Mouse (Mus musculus) myocyte (in vitro differentiated cells): ENCODE measurements around the gene Mgat4a. TPM values are rescaled to one million over a fixed set of nuclear protein-coding genes. Genes with fewer than 3 reads are reported as not detected.

Experiments
- H3K27me3 ChIP-seq: one replicate; pipeline ENCODE4 v1.6.1; 2011; ENCODE audit not compliant: control insufficient read depth, insufficient read depth, insufficient read length
- H3K36me3 ChIP-seq: one replicate; pipeline ENCODE4 v1.6.1; 2011; ENCODE audit not compliant: control insufficient read depth, insufficient read depth
- H3K4me2 ChIP-seq: one replicate; pipeline ENCODE4 v1.6.1; 2011; ENCODE audit warnings: low read depth, control low read depth
- H3K4me3 ChIP-seq: one replicate; pipeline ENCODE4 v1.5.1; 2011; ENCODE audit warnings: mild to moderate bottlenecking, control low read depth, moderate library complexity
- H3K79me2 ChIP-seq: one replicate; pipeline ENCODE4 v1.6.1; 2011; ENCODE audit not compliant: control insufficient read depth, insufficient read depth
- H3ac ChIP-seq: one replicate; pipeline ENCODE4 v1.6.1; 2011; ENCODE audit not compliant: control insufficient read depth, insufficient read length
- CEBPB ChIP-seq: IDR thresholded peaks from 2 replicates; pipeline ENCODE4 v1.6.1; 2011; ENCODE audit warnings: mild to moderate bottlenecking, moderate library complexity; ENCODE audit not compliant: poor library complexity, insufficient read depth, severe bottlenecking
- E2F4 ChIP-seq: IDR thresholded peaks from one replicate; pipeline ENCODE4 v1.6.1; 2011; ENCODE audit warnings: mild to moderate bottlenecking, control low read depth, moderate library complexity; ENCODE audit not compliant: insufficient read depth
- MAX ChIP-seq: IDR thresholded peaks from one replicate; pipeline ENCODE4 v1.6.1; 2011; ENCODE audit warnings: low read depth, mild to moderate bottlenecking, control low read depth
- MYOD1 ChIP-seq, 3 experiments: IDR thresholded peaks; one replicate each; pipeline ENCODE4 v1.6.1; 2011; ENCODE audit warnings: control low read depth in 2 of 3, low read depth in 2 of 3, mild to moderate bottlenecking in 2 of 3, moderate library complexity in 1 of 3; ENCODE audit not compliant: insufficient read length in 2 of 3, control insufficient read depth in 1 of 3
- MYOG ChIP-seq, 3 experiments: IDR thresholded peaks; one replicate each; pipeline ENCODE4 v1.6.1; 2011; ENCODE audit warnings: control low read depth in 2 of 3, low read depth in 2 of 3, mild to moderate bottlenecking in 2 of 3; ENCODE audit not compliant: insufficient read length in 2 of 3, control insufficient read depth in 1 of 3, insufficient read depth in 1 of 3
- POLR2A ChIP-seq: IDR thresholded peaks from one replicate; pipeline ENCODE4 v1.6.1; 2011; ENCODE audit warnings: low read depth, mild to moderate bottlenecking, control low read depth, moderate library complexity; ENCODE audit not compliant: insufficient read length
- POLR2AphosphoS2 ChIP-seq: IDR thresholded peaks from one replicate; pipeline ENCODE4 v1.6.1; 2011; ENCODE audit warnings: low read depth, control low read depth; ENCODE audit not compliant: insufficient read length
- REST ChIP-seq: IDR thresholded peaks from one replicate; pipeline ENCODE4 v1.6.1; 2011; ENCODE audit warnings: mild to moderate bottlenecking, control low read depth, moderate library complexity; ENCODE audit not compliant: insufficient read depth, insufficient read length
- SRF ChIP-seq: IDR thresholded peaks from one replicate; pipeline ENCODE4 v1.6.1; 2011; ENCODE audit warnings: low read depth; ENCODE audit not compliant: control insufficient read depth, insufficient read length
- TCF12 ChIP-seq: IDR thresholded peaks from one replicate; pipeline ENCODE4 v1.6.1; 2011; ENCODE audit warnings: mild to moderate bottlenecking, control low read depth; ENCODE audit not compliant: poor library complexity, insufficient read depth, severe bottlenecking
- TCF3 ChIP-seq: IDR thresholded peaks from one replicate; pipeline ENCODE4 v1.6.1; 2011; ENCODE audit warnings: low read depth, control low read depth; ENCODE audit not compliant: insufficient read length
- USF1 ChIP-seq: IDR thresholded peaks from one replicate; pipeline ENCODE4 v1.6.1; 2011; ENCODE audit warnings: low read depth, mild to moderate bottlenecking, control low read depth, moderate library complexity
- polyA plus RNA-seq: library from polyadenylated mRNA; unstranded; fragments of >200 nt; fragmentation: generic; extraction: Trizol; gene quantifications from one replicate; pipeline ENCODE4 v1.2.1, GENCODE M21; 2012; ENCODE audit warnings: missing spikeins

The Mgat4a gene
- polyA plus RNA-seq, result 0.01 TPM

- TF ChIP-seq TCF3 (no peak), E2F4 (no peak), USF1 (no peak), TCF12 (no peak), MYOG (IDR thresholded peaks at IDR 0.05; ENCODE audit: control insufficient read depth in 1 of 3, insufficient read depth in 1 of 3, insufficient read length in 2 of 3, low read depth in 2 of 3) (no peak), CEBPB (no peak), MAX (no peak), REST (no peak), POLR2A (no peak), MYOD1 (IDR thresholded peaks at IDR 0.05; ENCODE audit: control insufficient read depth in 1 of 3, insufficient read length in 2 of 3, low read depth in 2 of 3) (no peak), SRF (no peak), POLR2AphosphoS2 (no peak)
- Histone ChIP-seq H3ac (no peak within 1 kb of the TSS), H3K27me3 (peaks cover 15% of the 10 kb centered on the region), H3K79me2 (no peaks in the 10 kb centered on the region), H3K4me3 (no peak within 1 kb of the TSS), H3K36me3 (no peaks in the 10 kb centered on the region), H3K4me2 (no peak within 1 kb of the TSS)
These were observed at the start of gene Mgat4a for GRCm38 (mm10) chr1:37540810-37541658. Mgat4a (minus strand) TSS chr1:37541016.

DNA sequence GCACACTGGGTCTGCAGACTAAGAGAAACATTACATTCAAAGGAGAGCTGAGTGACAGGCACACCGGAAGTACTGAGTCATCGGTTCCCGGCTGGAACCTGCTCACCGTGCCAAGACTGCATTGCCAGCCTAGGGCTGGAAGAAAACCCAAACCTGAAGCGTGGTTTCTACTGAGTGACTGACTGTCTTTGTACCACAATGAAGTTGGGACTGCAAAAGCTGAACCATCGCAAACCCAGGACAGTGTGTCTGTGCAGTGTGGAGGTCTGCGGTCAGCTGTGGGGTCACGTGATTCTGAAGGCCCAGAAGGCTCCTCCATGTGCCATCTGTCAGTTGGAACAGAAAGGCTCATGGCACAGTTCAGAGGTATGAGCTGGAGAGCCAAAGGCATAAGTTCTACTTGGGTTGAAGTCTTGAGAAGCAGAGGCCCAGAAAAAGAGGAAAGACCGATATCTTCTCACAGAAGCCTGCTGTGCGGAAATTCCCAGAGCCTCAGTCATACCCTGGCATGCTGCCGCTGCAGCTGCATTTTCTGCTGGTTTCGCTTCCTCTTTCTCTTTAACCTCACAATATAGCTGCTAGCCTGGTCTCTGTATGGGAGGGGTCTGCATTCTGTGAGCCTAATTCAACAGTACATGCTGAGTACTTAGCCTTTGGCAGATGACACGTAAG lies 45.1 kb upstream of the Mgat4a start:
- H3K79me2 ChIP-seq, result no peaks in the 10 kb centered on the region
- H3K4me2 ChIP-seq, result peak overlapping the region; percentile 89
- H3ac ChIP-seq, result no peak overlapping the region
- no peaks in the 10 kb centered on the region for H3K27me3 ChIP-seq
- no peak for TF ChIP-seq CEBPB
- no peak for TF ChIP-seq POLR2AphosphoS2
- no peak for TF ChIP-seq REST
- TF ChIP-seq USF1, result peak; percentile 71
- H3K4me3 ChIP-seq, result no peak overlapping the region
- no peaks in the 10 kb centered on the region for H3K36me3 ChIP-seq

DNA sequence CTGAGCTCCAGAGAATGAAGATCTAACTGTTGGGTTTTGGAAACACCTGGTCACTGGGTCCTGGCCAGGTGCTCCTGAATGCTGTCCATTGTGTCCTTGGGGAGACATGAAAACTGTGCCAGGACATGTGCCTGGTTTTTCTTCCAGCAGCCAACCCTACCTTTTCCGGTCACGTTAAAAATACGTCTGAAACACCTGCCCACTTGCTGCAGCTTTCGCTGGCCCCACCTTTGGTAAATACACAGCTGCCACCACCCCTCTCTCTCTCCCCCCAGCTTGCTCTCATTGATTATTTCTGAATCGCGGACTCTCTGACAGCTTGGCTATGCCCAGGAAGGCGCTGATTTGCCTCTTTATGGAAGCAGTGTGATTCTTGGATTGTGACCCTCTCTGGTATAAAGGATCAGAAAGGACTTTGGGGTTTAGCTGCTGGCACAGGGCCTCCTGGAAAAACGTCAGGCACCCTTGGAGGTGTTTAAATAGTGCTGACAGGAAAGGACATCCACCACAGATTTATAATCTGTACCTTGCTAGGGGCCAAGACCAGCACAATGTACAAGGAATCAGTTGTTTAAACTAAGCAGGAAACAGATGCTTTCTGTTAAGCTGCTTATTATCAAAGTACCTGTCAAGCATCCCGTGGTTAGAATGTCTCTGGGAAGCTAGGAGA lies 43.1 kb upstream of the Mgat4a start:
- no peak for TF ChIP-seq POLR2A
- TF ChIP-seq REST, result no peak
- no peak for TF ChIP-seq TCF12
- no peak for TF ChIP-seq MYOD1 (IDR thresholded peaks at IDR 0.05; ENCODE audit: control insufficient read depth in 1 of 3, insufficient read length in 2 of 3, low read depth in 2 of 3)
- TF ChIP-seq E2F4, result no peak
- TF ChIP-seq SRF, result no peak
- no peak for TF ChIP-seq USF1
- TF ChIP-seq MAX, result no peak
- no peak for TF ChIP-seq TCF3
- no peak for TF ChIP-seq MYOG (IDR thresholded peaks at IDR 0.05; ENCODE audit: control insufficient read depth in 1 of 3, insufficient read depth in 1 of 3, insufficient read length in 2 of 3, low read depth in 2 of 3)
- TF ChIP-seq POLR2AphosphoS2, result no peak
- TF ChIP-seq CEBPB, result no peak
- Histone ChIP-seq H3K36me3 (no peaks in the 10 kb centered on the region), H3K4me3 (no peak overlapping the region), H3K27me3 (no peaks in the 10 kb centered on the region), H3K79me2 (no peaks in the 10 kb centered on the region), H3ac (no peak overlapping the region), H3K4me2 (no peak overlapping the region)

DNA sequence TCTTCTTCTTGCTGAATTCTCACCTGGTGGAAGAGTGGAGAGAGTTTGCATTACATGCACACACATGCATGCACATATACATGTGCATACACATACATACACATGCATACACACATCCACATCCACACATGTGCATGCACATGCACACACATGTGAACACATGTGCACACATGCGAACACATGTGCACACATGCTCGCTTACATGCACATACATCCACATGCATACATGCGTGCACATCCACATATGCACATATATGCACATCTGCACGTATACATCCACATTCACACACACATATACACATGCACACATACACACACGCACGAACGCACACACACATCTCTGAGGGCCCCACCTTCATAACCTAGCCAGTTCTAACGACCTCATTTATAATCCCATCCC lies 42.4 kb upstream of the Mgat4a start:
- TF ChIP-seq MYOG (IDR thresholded peaks at IDR 0.05; ENCODE audit: control insufficient read depth in 1 of 3, insufficient read depth in 1 of 3, insufficient read length in 2 of 3, low read depth in 2 of 3) (no peak), REST (no peak)
- no peak overlapping the region for H3ac ChIP-seq
- H3K4me2 ChIP-seq, result no peak overlapping the region

More for the DNA sequence above, 42.4 kb upstream of the Mgat4a start:
- no peaks in the 10 kb centered on the region for H3K27me3 ChIP-seq
- no peaks in the 10 kb centered on the region for H3K36me3 ChIP-seq
- H3K4me3 ChIP-seq, result no peak overlapping the region
- no peaks in the 10 kb centered on the region for H3K79me2 ChIP-seq
